Mouse (Mus musculus) CH12.LX (cell line): ENCODE results near the gene Cuedc2. TPM values are rescaled to one million over a fixed set of nuclear protein-coding genes. Genes with fewer than 3 reads are reported as not detected.

Experiments
- DNase-seq: peaks from one replicate; pipeline ENCODE4 v3.0.0-alpha.2; 2013; ENCODE audit errors: extremely low read depth
- H3K27ac ChIP-seq: 2 replicates; pipeline ENCODE4 v1.5.1; 2012; ENCODE audit warnings: low read depth, mild to moderate bottlenecking, control low read depth, moderate library complexity; ENCODE audit not compliant: insufficient read depth
- H3K27me3 ChIP-seq: replicated peaks from 2 replicates; pipeline ENCODE3; 2012; ENCODE audit warnings: inconsistent platforms
- H3K36me3 ChIP-seq, 2 experiments: replicated peaks in 1 of 2; 2 replicates each; pipeline versions ENCODE3 to v1.6.1; 2012; ENCODE audit warnings: inconsistent platforms in 1 of 2, low read length in 1 of 2, mild to moderate bottlenecking in 1 of 2, mixed read lengths in 1 of 2, moderate library complexity in 1 of 2; ENCODE audit not compliant: control insufficient read depth in 1 of 2, insufficient read depth in 1 of 2
- H3K4me1 ChIP-seq, 2 experiments: 2 replicates each; pipeline ENCODE4 v1.6.1; 2012; ENCODE audit warnings: inconsistent platforms in 1 of 2, moderate library complexity in 1 of 2; ENCODE audit not compliant: insufficient read depth in 2 of 2, control insufficient read depth in 1 of 2
- H3K4me2 ChIP-seq: 2 replicates; pipeline ENCODE4 v1.6.1; 2012; ENCODE audit warnings: low read depth, mild to moderate bottlenecking, control low read depth; ENCODE audit not compliant: poor library complexity, insufficient read depth, severe bottlenecking
- H3K4me3 ChIP-seq, 3 experiments: fragments of 150-350 bp in 1 of 3; sonication (generic) in 1 of 3; replicated peaks in 1 of 3; 2 replicates each; pipeline versions ENCODE3 to v1.5.1; 2011 to 2012; ENCODE audit warnings: low read depth in 2 of 3, low read length in 2 of 3, mild to moderate bottlenecking in 2 of 3, moderate library complexity in 2 of 3, control low read depth in 1 of 3, improper control_type of control experiment in 1 of 3, inconsistent platforms in 1 of 3, mixed read lengths in 1 of 3; ENCODE audit not compliant: poor library complexity in 1 of 3
- H3K79me2 ChIP-seq: replicated peaks from 2 replicates; pipeline ENCODE4 v1.6.1; 2012; ENCODE audit warnings: mild to moderate bottlenecking, moderate library complexity; ENCODE audit not compliant: control insufficient read depth, poor library complexity, insufficient read depth, severe bottlenecking; ENCODE audit errors: extremely low read depth
- H3K9ac ChIP-seq: 2 replicates; pipeline ENCODE4 v1.6.1; 2012; ENCODE audit warnings: low read depth, mild to moderate bottlenecking, control low read depth, moderate library complexity; ENCODE audit not compliant: insufficient read depth
- H3K9me3 ChIP-seq: replicated peaks from 2 replicates; pipeline ENCODE3; 2012; ENCODE audit warnings: low read length, inconsistent platforms, mixed read lengths
- BHLHE40 ChIP-seq: IDR thresholded peaks from 2 replicates; pipeline ENCODE4 v1.6.1; 2011; ENCODE audit warnings: mild to moderate bottlenecking, low read depth, low read length, improper control_type of control experiment
- CHD2 ChIP-seq: IDR thresholded peaks from 2 replicates; pipeline ENCODE4 v1.6.1; 2011; ENCODE audit warnings: low read length, improper control_type of control experiment
- E2F4 ChIP-seq: IDR thresholded peaks from 2 replicates; pipeline ENCODE4 v1.6.1; 2011; ENCODE audit warnings: low read depth, low read length, improper control_type of control experiment; ENCODE audit not compliant: insufficient replicate concordance
- ELF1 ChIP-seq: IDR thresholded peaks from 2 replicates; pipeline ENCODE4 v1.6.1; 2014; ENCODE audit warnings: low read depth, mild to moderate bottlenecking, inconsistent platforms, low read length, improper control_type of control experiment
- EP300 ChIP-seq: IDR thresholded peaks from 2 replicates; pipeline ENCODE4 v1.6.1; 2011; ENCODE audit warnings: low read length, improper control_type of control experiment
- HCFC1 ChIP-seq: IDR thresholded peaks from 2 replicates; pipeline ENCODE4 v1.6.1; 2012; ENCODE audit warnings: low read depth, mild to moderate bottlenecking, inconsistent platforms, low read length, improper control_type of control experiment
- JUN ChIP-seq: IDR thresholded peaks from 2 replicates; pipeline ENCODE4 v1.6.1; 2011; ENCODE audit warnings: low read depth, mild to moderate bottlenecking, low read length, improper control_type of control experiment, moderate library complexity; ENCODE audit not compliant: insufficient read depth
- KAT2A ChIP-seq: IDR thresholded peaks from 2 replicates; pipeline ENCODE4 v1.6.1; 2012; ENCODE audit warnings: low read length, improper control_type of control experiment, inconsistent platforms; ENCODE audit not compliant: insufficient replicate concordance
- MAFK ChIP-seq: IDR thresholded peaks from 2 replicates; pipeline ENCODE4 v1.6.1; 2011; ENCODE audit warnings: low read length, improper control_type of control experiment; ENCODE audit not compliant: insufficient replicate concordance
- MAZ ChIP-seq: IDR thresholded peaks from 2 replicates; pipeline ENCODE4 v1.6.1; 2012; ENCODE audit warnings: low read depth, mild to moderate bottlenecking, inconsistent platforms, low read length, improper control_type of control experiment, moderate library complexity
- MEF2A ChIP-seq: IDR thresholded peaks from 2 replicates; pipeline ENCODE4 v1.6.1; 2014; ENCODE audit warnings: low read depth, mild to moderate bottlenecking, inconsistent platforms, low read length, improper control_type of control experiment, borderline replicate concordance
- MXI1 ChIP-seq: IDR thresholded peaks from 2 replicates; pipeline ENCODE4 v1.6.1; 2011; ENCODE audit warnings: mild to moderate bottlenecking, low read depth, low read length, improper control_type of control experiment
- MYC ChIP-seq: IDR thresholded peaks from 2 replicates; pipeline ENCODE4 v1.6.1; 2011; ENCODE audit warnings: low read depth, mild to moderate bottlenecking, improper control_type of control experiment, low read length
- NELFE ChIP-seq: IDR thresholded peaks from 2 replicates; pipeline ENCODE4 v1.6.1; 2011; ENCODE audit warnings: low read depth, low read length, improper control_type of control experiment
- NRF1 ChIP-seq: IDR thresholded peaks from 2 replicates; pipeline ENCODE4 v1.6.1; 2014; ENCODE audit warnings: low read depth, mild to moderate bottlenecking, inconsistent platforms, low read length, improper control_type of control experiment, moderate library complexity
- POLR2A ChIP-seq: IDR thresholded peaks from 2 replicates; pipeline ENCODE4 v1.6.1; 2011; ENCODE audit warnings: low read depth, mild to moderate bottlenecking, improper control_type of control experiment, low read length
- POLR2AphosphoS2 ChIP-seq: IDR thresholded peaks from 2 replicates; pipeline ENCODE4 v1.6.1; 2011; ENCODE audit warnings: low read depth, low read length, improper control_type of control experiment
- RAD21 ChIP-seq: IDR thresholded peaks from 2 replicates; pipeline ENCODE4 v1.6.1; 2011; ENCODE audit warnings: low read depth, mild to moderate bottlenecking, low read length, improper control_type of control experiment, moderate library complexity
- RCOR1 ChIP-seq: conservative IDR thresholded peaks from 2 replicates; pipeline ENCODE4 v1.6.1; 2012; ENCODE audit warnings: low read depth, mild to moderate bottlenecking, inconsistent platforms, low read length, improper control_type of control experiment
- SIN3A ChIP-seq: IDR thresholded peaks from 2 replicates; pipeline ENCODE4 v1.6.1; 2012; ENCODE audit warnings: low read length, improper control_type of control experiment, inconsistent platforms
- SMC3 ChIP-seq: IDR thresholded peaks from 2 replicates; pipeline ENCODE4 v1.6.1; 2011; ENCODE audit warnings: low read depth, low read length, improper control_type of control experiment
- TBP ChIP-seq: conservative IDR thresholded peaks from 2 replicates; pipeline ENCODE4 v1.6.1; 2011; ENCODE audit warnings: low read depth, low read length, improper control_type of control experiment
- UBTF ChIP-seq: IDR thresholded peaks from 2 replicates; pipeline ENCODE4 v1.6.1; 2012; ENCODE audit warnings: low read depth, mild to moderate bottlenecking, inconsistent platforms, low read length, improper control_type of control experiment, moderate library complexity
- USF1 ChIP-seq: IDR thresholded peaks from 2 replicates; pipeline ENCODE4 v1.6.1; 2014; ENCODE audit warnings: low read depth, mild to moderate bottlenecking, inconsistent platforms, low read length, improper control_type of control experiment
- ZC3H11A ChIP-seq: IDR thresholded peaks from 2 replicates; pipeline ENCODE4 v1.6.1; 2012; ENCODE audit warnings: low read depth, mild to moderate bottlenecking, inconsistent platforms, low read length, improper control_type of control experiment
- ZKSCAN1 ChIP-seq: IDR thresholded peaks from 2 replicates; pipeline ENCODE4 v1.6.1; 2012; ENCODE audit warnings: low read depth, inconsistent platforms, low read length, improper control_type of control experiment, borderline replicate concordance
- ZMIZ1 ChIP-seq: IDR thresholded peaks from 2 replicates; pipeline ENCODE4 v1.6.1; 2012; ENCODE audit warnings: low read depth, mild to moderate bottlenecking, inconsistent platforms, low read length, improper control_type of control experiment
- ZNF384 ChIP-seq: IDR thresholded peaks from 2 replicates; pipeline ENCODE4 v1.6.1; 2012; ENCODE audit warnings: low read depth, low read length, improper control_type of control experiment, inconsistent platforms
- dilution Hi-C: fragments of 300-500 bp; cut with MboI; formaldehyde crosslinking; loops from 2 replicates; pipeline ENCODE4 v1.14.3; 2020; ENCODE audit warnings: low sequenced_read_pairs; ENCODE audit not compliant: extremely low pct_unique_long_range_greater_than_20kb, extremely low pct_ligation_motif_present
- in situ Hi-C: fragments of 300-500 bp; cut with MboI; formaldehyde crosslinking; loops from 3 replicates; pipeline ENCODE4 v1.14.3; 2019; ENCODE audit warnings: low sequenced_read_pairs, low pct_ligation_motif_present, low pct_unique_long_range_greater_than_20kb, mixed read lengths
- polyA plus RNA-seq: library from polyadenylated mRNA; unstranded; fragments of >175 nt; gene quantifications from 2 replicates; pipeline ENCODE4 v1.2.1, GENCODE M21; 2012; ENCODE audit warnings: low read depth; ENCODE audit not compliant: insufficient read length
- total RNA-seq, 2 experiments: library from RNA; depleted of rRNA; stranded (reverse); fragments of 300-350 nt in 1 of 2; fragments of >200 nt in 1 of 2; gene quantifications; 2 replicates each; pipeline ENCODE4 v1.2.3; 2012 to 2014

Gene Cuedc2
- total and polyA plus RNA-seq, 3 experiments, result 94.4 to 117 (median 102) TPM

DNA sequence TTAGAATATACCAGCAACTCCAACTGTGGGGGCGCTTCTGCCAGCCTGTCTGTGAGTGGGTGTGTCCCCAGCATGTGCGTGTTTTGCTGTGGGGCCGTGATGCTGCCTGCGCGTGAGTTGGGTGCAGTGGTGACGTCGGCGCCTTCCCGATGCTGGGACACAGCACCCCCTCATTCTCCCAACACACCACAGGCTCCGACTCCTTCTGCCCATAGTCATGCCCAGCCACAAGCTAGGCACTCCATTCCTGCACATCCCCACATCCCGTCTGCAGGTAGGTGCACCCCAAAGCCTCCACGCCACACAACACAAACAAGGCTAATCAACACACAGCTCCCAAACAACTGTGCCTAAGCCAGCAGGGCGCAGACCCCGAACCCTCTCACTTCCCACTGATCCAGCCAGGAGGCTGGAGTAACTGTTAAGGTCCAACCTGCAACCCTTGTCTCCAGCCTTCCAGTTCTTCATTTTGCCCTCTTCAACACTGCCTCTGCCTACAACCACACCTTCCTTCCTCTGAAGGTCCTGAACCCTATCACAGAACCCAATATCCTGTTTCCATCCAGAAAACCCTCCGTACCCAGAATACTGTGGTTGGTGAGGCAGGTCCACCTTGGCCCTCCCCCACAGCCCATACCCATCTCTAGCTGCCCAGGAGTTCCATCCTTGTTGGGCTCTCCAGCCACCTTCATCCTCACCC is 21.5 kb downstream of the Cuedc2 start:
- in situ Hi-C loops, result no loop called here
- Histone ChIP-seq H3K9ac (no peak overlapping the region), H3K79me2 (no peaks in the 10 kb centered on the region), H3K27me3 (no peaks in the 10 kb centered on the region), H3K4me1 (peaks cover 3 to 76% of the 10 kb centered on the region in 2 experiments; a peak in 2 of 4 replicates), H3K4me3 (no peak overlapping the region), H3K27ac (no peak overlapping the region), H3K9me3 (peaks cover 8% of the 10 kb centered on the region), H3K36me3 (peaks cover 25 to 49% of the 10 kb centered on the region in 2 experiments), H3K4me2 (no peak overlapping the region)
- dilution Hi-C loops, result no loop called here
- DNase-seq, result no peak
- TF ChIP-seq POLR2AphosphoS2, result no peak
- no peak for TF ChIP-seq TBP
- TF ChIP-seq KAT2A, result no peak
- TF ChIP-seq EP300, result no peak
- no peak for TF ChIP-seq ZNF384
- no peak for TF ChIP-seq BHLHE40
- TF ChIP-seq MAFK, result no peak
- no peak for TF ChIP-seq UBTF
- no peak for TF ChIP-seq POLR2A
- TF ChIP-seq ZKSCAN1, result no peak
- TF ChIP-seq USF1, result no peak
- no peak for TF ChIP-seq HCFC1
- TF ChIP-seq RAD21, result no peak
- no peak for TF ChIP-seq ZC3H11A
- TF ChIP-seq ZMIZ1, result no peak
- TF ChIP-seq JUN, result no peak
- no peak for TF ChIP-seq SMC3
- TF ChIP-seq, all 38 proteins: peak for 0

DNA sequence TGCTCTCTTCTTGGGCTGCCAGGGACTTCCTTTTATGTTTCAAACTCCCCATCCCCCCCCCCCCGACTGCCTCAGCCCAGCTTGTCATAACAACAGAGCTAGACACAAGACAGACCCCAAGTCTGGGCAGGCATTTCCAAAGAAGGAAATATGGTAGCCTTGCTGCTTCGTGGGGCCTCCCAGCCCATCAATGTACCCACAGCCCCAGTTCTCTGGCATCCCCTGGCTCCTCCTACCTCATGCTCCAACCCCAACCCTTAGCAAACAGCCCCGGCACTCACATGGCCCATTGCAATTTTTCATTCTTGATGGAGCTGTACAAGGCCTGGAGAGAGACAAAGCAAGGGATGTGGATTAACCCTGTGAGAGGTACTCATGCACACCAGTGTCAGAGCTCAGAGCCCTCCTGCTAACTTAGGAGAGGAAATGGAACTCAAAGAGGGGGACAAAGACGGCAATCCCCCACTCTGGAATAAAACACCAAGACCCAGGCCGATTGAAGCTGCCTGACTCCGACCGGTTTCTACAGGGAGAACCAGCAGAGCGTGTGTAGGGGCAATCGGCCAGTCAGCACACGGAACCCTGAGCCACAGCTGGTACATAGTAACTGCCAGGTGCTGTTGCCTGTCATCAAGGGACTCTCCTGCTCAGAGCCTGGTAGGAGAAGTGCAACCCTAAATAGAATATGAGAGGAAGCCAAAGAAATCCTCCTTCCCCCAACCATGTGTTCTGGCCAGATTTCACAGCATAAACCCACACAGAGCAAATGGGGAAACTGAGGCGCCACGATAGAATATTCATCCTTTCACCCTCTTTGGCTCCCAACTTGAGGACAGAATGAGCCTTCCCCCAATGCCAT is 22.5 kb downstream of the Cuedc2 start:
- in situ Hi-C loops (no loop called here), dilution Hi-C loops (no loop called here)
- H3K9ac ChIP-seq, result no peak overlapping the region
- H3K9me3 ChIP-seq, result peaks cover 8% of the 10 kb centered on the region
- peaks cover 0 to 66% of the 10 kb centered on the region in 2 experiments; a peak in 2 of 4 replicates for H3K4me1 ChIP-seq
- H3K79me2 ChIP-seq, result no peaks in the 10 kb centered on the region
- no peak overlapping the region for H3K4me2 ChIP-seq
- no peaks in the 10 kb centered on the region for H3K27me3 ChIP-seq
- no peak overlapping the region for H3K27ac ChIP-seq
- peak; percentile 61 for DNase-seq
- H3K36me3 ChIP-seq, result peaks cover 35 to 59% of the 10 kb centered on the region in 2 experiments
- no peak overlapping the region for H3K4me3 ChIP-seq
- TF ChIP-seq POLR2AphosphoS2 (no peak), ZKSCAN1 (no peak), CHD2 (no peak), ZNF384 (no peak), ELF1 (no peak), MXI1 (peak; percentile 38; the same call in 1 of the 2 replicates), JUN (no peak), SMC3 (no peak), MYC (no peak), NELFE (no peak), RCOR1 (no peak), NRF1 (no peak), MAZ (no peak), SIN3A (0 out of 2 replicates have a peak, but pooled peaks have one; percentile 32), MEF2A (peak; percentile 69), E2F4 (no peak), POLR2A (no peak), ZMIZ1 (no peak), BHLHE40 (no peak), USF1 (no peak), MAFK (no peak)
